Mouse (Mus musculus) ES-Bruce4 (cell line): ENCODE data around the gene Sf3b3. TPM values are rescaled to one million over a fixed set of nuclear protein-coding genes. Genes with fewer than 3 reads are reported as not detected.

Source experiments
- H3K27ac ChIP-seq: 2 replicates; pipeline ENCODE4 v1.5.1; 2012; ENCODE audit warnings: low read length, inconsistent platforms; ENCODE audit not compliant: insufficient read depth
- H3K27me3 ChIP-seq: 2 replicates; pipeline ENCODE4 v1.6.1; 2012; ENCODE audit warnings: mild to moderate bottlenecking, low read length, inconsistent platforms; ENCODE audit not compliant: control insufficient read depth, poor library complexity, insufficient read depth, severe bottlenecking
- H3K36me3 ChIP-seq: 2 replicates; pipeline ENCODE4 v1.6.1; 2012; ENCODE audit warnings: inconsistent platforms, mild to moderate bottlenecking, low read length, moderate library complexity; ENCODE audit not compliant: control insufficient read depth, poor library complexity, insufficient read depth, severe bottlenecking
- H3K4me1 ChIP-seq: one replicate; pipeline ENCODE4 v1.8.1; 2011; ENCODE audit warnings: low read length; ENCODE audit not compliant: control insufficient read depth, insufficient read depth
- H3K4me3 ChIP-seq: 2 replicates; pipeline ENCODE4 v1.5.1; 2011; ENCODE audit warnings: low read depth, mild to moderate bottlenecking, low read length
- H3K9ac ChIP-seq: 2 replicates; pipeline ENCODE4 v1.6.1; 2012; ENCODE audit warnings: low read depth, mild to moderate bottlenecking, inconsistent platforms; ENCODE audit not compliant: poor library complexity, severe bottlenecking
- H3K9me3 ChIP-seq: replicated peaks from 2 replicates; pipeline ENCODE4 v1.6.1; 2012; ENCODE audit warnings: mild to moderate bottlenecking, low read length, inconsistent platforms; ENCODE audit not compliant: control insufficient read depth, poor library complexity, insufficient read depth, severe bottlenecking
- CTCF ChIP-seq: IDR thresholded peaks from one replicate; pipeline ENCODE4 v1.8.1; 2011; ENCODE audit warnings: low read depth, low read length
- EP300 ChIP-seq: IDR thresholded peaks from 2 replicates; pipeline ENCODE4 v1.6.1; 2011; ENCODE audit warnings: low read depth, low read length; ENCODE audit not compliant: insufficient read depth
- POLR2A ChIP-seq: IDR thresholded peaks from one replicate; pipeline ENCODE4 v1.8.1; 2011; ENCODE audit warnings: low read length; ENCODE audit not compliant: insufficient read depth
- polyA plus RNA-seq: library from polyadenylated mRNA; stranded (reverse); fragments of >200 nt; gene quantifications from 2 replicates; pipeline ENCODE4 v1.2.4, GENCODE M21; 2011; ENCODE audit warnings: low read depth; ENCODE audit not compliant: missing spikeins, insufficient read depth, insufficient read length

Gene Sf3b3
- polyA plus RNA-seq, 1 experiment: 203 TPM

DNA sequence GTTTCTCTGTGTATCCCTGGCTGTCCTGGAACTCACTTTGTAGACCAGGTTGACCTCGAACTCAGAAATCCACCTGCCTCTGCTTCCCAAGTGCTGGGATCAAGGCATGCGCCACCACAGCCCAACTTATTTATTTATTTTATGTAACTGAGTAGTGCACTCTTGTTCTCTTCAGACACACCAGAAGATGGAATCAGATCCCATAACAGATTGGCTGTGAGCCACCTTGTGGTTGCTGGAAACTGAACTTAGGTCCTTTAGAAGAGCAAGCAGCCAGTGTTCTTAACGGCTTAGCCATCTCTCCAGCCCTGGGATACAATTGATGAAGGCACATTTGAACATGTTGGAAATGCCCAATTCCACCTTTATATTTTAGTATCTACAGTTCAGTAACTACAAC, 28.0 kb downstream of the Sf3b3 start:
- Histone ChIP-seq H3K4me1 (no peaks in the 10 kb centered on the region), H3K27me3 (no peaks in the 10 kb centered on the region), H3K9ac (no peak overlapping the region), H3K9me3 (no peaks in the 10 kb centered on the region), H3K27ac (0 out of 2 replicates have a peak overlapping the region, but pooled peaks have one; percentile 30), H3K4me3 (no peak overlapping the region), H3K36me3 (peaks cover 100% of the 10 kb centered on the region)
- TF ChIP-seq EP300: no peak
- TF ChIP-seq CTCF: no peak
- no peak for TF ChIP-seq POLR2A

DNA sequence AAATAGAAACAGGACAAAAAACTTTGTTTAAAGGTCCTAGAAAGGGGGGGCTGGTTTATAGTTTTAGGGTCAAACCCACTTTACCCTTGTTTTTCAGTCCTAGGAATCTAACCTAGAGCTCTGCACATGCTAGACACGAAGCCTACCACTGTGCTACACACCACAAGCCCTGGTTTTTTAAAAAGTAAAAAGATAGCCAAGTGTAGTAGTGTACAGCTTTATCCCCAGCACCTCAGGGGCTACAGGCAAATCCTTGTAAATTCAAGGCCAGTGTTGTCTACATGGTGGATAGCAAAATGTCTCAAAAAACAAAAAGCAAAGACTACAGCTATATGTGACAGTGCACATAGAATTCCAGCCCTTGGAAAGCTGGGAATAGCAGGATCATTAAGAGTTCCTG, 29.6 kb downstream of the Sf3b3 start:
- Histone ChIP-seq H3K36me3 (peaks cover 100% of the 10 kb centered on the region), H3K4me1 (no peaks in the 10 kb centered on the region), H3K27me3 (no peaks in the 10 kb centered on the region), H3K4me3 (no peak overlapping the region), H3K9ac (no peak overlapping the region), H3K27ac (0 out of 2 replicates have a peak overlapping the region, but pooled peaks have one; percentile 20), H3K9me3 (no peaks in the 10 kb centered on the region)
- TF ChIP-seq CTCF: no peak

DNA sequence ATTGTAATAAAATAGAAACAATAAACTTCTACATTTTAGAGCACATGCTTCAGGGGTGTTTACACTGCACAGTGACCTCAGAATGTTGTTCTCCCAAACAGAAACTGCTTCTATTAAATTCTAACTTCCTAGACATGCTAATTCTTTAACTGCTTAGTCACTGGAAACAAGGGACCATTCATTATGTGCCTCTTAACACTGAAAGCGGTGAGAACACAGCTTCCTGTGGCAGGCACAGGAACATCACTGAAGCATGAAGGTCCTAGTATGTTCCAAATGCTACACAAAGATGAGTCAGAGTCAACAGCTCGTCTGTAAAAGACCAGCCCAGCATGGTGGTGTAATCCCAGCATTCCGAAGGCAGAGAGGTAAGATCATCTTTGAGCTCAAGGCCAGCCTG, 31.3 kb downstream of the Sf3b3 start:
- Histone ChIP-seq H3K4me1 (no peaks in the 10 kb centered on the region), H3K9ac (no peak overlapping the region), H3K4me3 (no peak overlapping the region), H3K27me3 (no peaks in the 10 kb centered on the region), H3K27ac (no peak overlapping the region), H3K9me3 (no peaks in the 10 kb centered on the region), H3K36me3 (peaks cover 100% of the 10 kb centered on the region)
- no peak for TF ChIP-seq CTCF
- no peak for TF ChIP-seq EP300
- TF ChIP-seq POLR2A: no peak

DNA sequence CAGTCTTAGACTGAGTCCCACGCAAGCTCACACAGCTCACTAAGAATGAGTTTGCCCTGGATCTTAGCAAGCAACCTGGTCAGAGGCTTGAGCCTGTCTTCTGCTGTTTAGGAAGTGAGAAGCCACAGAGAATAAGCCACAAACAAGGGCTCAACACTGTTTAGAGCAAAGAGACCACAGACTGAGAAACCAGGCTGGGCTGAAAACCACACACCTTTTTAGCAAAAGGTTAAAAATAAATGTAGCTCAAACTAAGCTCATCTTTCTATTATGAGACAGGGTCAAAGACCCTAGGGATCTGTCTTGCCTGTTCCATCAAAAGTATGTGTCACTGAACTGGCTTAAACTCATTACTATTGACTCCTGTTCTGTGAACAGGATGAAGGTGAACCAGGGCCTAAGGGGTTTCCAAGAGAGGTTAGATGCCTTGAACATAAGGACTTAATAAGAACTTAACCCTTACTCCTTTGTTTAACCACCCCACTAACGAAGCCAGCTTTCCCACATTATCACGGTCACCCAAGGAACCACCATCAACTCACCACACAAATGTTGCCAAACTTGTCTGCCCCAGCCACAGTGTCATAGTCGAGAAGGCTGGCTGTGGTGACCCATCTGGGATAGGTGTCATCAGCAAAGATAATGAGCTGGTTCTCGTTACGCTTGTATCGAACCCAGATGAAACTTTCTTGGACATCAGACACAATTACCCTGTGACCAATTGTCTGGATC, 33.3 kb downstream of the Sf3b3 start:
- Histone ChIP-seq H3K27me3 (no peaks in the 10 kb centered on the region), H3K4me1 (no peaks in the 10 kb centered on the region), H3K4me3 (no peak overlapping the region), H3K9me3 (no peaks in the 10 kb centered on the region), H3K27ac (no peak overlapping the region), H3K9ac (no peak overlapping the region), H3K36me3 (peaks cover 91% of the 10 kb centered on the region)
- no peak for TF ChIP-seq CTCF
- no peak for TF ChIP-seq POLR2A
- TF ChIP-seq EP300: no peak

DNA sequence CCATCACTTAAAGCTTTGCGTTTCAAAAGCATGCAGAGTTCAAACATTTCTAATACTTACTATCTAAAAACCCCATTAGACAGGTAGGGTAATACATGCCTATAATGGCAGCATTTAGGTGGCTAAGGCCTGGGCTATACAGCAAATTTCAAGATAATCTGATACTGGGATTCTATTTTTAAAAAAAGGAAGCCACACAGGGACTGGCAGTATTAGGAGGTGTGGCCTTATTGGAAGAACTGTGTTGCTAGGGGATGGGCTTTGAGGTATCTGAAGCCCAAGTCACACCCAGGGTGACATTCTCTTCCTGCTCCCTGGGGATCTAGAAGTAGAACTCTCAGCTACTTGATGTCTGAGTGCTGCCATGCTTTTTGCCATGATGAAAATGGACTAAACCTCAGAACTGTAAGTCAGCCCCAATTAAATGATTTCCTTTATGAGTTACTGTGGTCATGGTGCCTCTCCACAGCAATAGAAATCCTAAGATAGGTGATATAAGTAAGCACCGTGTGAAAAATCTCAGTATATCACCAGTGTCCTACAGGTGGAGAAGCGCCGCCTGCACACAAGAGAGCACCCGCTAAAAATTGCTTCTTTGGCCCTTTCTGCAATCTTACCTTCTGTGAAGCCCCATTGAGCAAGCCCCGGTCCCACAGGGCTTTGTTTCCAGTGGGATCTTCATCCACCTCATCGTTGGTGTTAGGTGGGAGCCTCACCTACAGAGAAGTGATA, 34.1 kb downstream of the Sf3b3 start:
- H3K27ac ChIP-seq: no peak overlapping the region
- peaks cover 84% of the 10 kb centered on the region for H3K36me3 ChIP-seq
- no peaks in the 10 kb centered on the region for H3K9me3 ChIP-seq
- H3K4me3 ChIP-seq: no peak overlapping the region
- no peaks in the 10 kb centered on the region for H3K4me1 ChIP-seq
- TF ChIP-seq CTCF (no peak), EP300 (no peak), POLR2A (no peak)
- H3K9ac ChIP-seq: no peak overlapping the region
- H3K27me3 ChIP-seq: no peaks in the 10 kb centered on the region

DNA sequence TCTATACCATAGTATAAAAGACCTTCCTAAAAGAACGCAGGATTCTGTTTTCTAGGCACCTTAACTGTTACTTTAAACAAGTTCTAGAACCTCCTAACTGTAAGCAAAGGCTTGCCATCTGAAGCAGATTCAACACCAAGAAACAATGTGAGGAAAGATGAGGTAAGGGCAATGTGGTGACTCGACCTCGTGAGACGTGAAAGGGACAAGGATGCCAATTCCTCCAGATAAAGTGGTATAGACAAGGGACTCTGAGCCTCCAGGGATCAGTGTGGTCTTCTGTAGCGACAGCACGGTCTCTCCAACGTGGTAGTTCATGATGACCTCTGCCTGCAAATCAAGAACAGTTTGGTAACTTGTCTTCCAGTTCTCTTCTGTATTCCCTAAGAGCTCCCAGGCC, 34.8 kb downstream of the Sf3b3 start:
- Histone ChIP-seq H3K9me3 (no peaks in the 10 kb centered on the region), H3K9ac (no peak overlapping the region), H3K4me1 (no peaks in the 10 kb centered on the region), H3K36me3 (peaks cover 77% of the 10 kb centered on the region), H3K27ac (no peak overlapping the region), H3K27me3 (no peaks in the 10 kb centered on the region), H3K4me3 (no peak overlapping the region)
- TF ChIP-seq POLR2A (no peak), CTCF (no peak), EP300 (no peak)
